Mouse (Mus musculus) T-helper 2 cell (primary cell): Measurements from ENCODE around the gene Bpi.

Experiments
- in situ Hi-C: fragments of 300-600 bp; cut with MboI, MseI; formaldehyde crosslinking; loops from one replicate; pipeline ENCODE4 v1.15.1; 2025; ENCODE audit warnings: high pct_unique_total_duplicates

The Bpi gene

DNA sequence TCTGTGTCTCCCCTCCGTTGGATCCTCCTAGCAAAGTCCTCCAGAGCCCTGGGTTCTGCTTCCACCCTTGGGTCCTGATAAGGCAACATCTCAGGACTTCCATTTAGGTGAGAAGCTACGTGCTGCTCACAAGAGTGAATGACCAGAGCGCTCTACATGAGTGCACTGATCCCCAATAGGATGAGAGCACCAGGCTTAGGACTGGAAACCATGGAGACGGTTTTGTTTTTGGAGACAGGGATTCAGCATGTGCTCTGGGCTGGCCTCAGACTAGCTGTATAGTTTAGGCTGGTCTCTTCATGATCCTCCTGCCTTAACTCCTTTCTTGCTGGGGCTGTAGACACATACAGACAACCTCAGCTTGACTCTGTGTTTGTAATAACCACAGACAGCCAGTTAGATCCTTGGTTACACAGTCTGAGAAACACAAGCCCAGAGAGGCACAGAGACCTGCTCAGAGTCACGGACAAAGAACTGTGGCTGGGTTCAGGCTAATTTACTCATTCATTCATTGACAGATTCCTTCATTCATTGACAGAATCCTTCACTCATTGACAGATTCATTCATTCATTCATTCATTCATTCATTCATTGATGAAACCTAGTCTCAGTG, 16.7 kb upstream of the Bpi start:
- in situ Hi-C loops: loop anchor here (25.0 kb wide), 1 partner anchor 629 kb away; no protein-coding TSS in a partner anchor

- in situ Hi-C loops: loop anchor here (25.0 kb wide), 1 partner anchor 630 kb away; no protein-coding TSS in a partner anchor
These were observed 15.6 kb upstream of the Bpi start for GRCm38 (mm10) chr2:158242170-158242896.

DNA sequence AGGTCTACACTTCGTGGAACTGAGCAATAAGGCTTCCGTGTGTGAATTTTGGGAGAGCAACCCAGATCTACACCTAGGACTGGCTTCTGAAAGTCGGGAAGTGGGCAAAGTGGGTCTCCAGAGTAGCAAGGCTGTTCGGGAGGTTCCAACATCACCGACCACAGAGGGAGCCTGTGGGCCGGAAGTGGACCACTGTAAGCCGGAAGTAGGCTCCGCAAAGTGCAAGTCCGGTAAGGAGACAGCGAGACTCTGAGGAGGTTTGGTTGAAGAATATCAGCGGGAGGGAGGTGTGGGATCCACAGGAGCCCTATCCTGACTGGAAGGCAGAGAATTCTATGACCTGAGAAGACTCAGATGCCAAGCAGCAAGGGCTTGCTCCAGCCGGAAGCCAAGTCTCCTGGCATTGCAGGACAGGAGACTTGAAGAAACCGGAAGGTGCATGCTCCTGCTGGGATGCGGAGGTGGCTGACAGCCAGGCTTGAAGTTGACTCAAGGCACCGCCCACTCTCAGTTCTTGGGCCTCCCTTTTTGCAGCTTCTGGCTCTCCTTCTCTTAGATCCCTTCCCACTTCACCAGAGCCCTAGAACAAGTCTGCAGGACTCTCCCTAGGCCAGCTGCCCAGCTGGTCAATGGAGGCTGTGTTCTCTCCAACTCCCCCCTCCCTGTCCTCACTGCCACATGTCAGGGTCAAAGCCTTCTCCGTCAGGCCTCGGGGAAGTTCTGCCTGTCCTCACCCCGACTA, 14.6 kb upstream of the Bpi start:
- in situ Hi-C loops: loop anchor here (25.0 kb wide), 1 partner anchor 631 kb away; no protein-coding TSS in a partner anchor

GRCm38 (mm10) chr2:158245072-158245817, 12.6 kb upstream of the Bpi start:
- in situ Hi-C loops: loop anchor here (25.0 kb wide), 1 partner anchor 633 kb away; no protein-coding TSS in a partner anchor

DNA sequence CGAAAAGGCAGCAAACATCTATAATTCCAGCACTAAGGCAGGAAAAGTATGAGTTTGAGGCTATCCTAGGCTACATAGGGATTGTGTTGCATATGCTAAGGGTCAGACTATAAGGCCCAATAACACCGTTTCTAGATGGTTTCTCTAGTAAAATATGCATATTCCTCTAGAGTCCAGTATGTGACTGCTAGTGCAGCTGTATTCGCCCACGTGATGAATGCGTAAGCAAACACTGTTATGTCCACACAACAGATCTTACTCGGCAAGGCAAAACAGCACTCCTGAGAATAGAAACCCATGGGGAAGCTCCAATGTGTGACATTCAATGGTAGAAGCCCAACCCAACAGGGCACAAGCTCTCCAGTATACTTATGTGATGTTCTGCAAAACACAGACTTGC, 10.0 kb upstream of the Bpi start:
- in situ Hi-C loops: loop anchor here (25.0 kb wide), 1 partner anchor 636 kb away; no protein-coding TSS in a partner anchor

GRCm38 (mm10) chr2:158248318-158248717, 9.6 kb upstream of the Bpi start:
- in situ Hi-C loops: loop anchor here (25.0 kb wide), 1 partner anchor 636 kb away; no protein-coding TSS in a partner anchor

- in situ Hi-C loops: no loop called here
These were observed 7.3 kb upstream of the Bpi start for GRCm38 (mm10) chr2:158250558-158250957.

- in situ Hi-C loops: no loop called here
These were observed 4.1 kb upstream of the Bpi start for GRCm38 (mm10) chr2:158253806-158254205.

GRCm38 (mm10) chr2:158256894-158257293, 1.0 kb upstream of the Bpi start:
- in situ Hi-C loops: loop anchor here (5.0 kb wide), 1 partner anchor 40 kb away; no protein-coding TSS in a partner anchor

- in situ Hi-C loops: loop anchor here (5.0 kb wide), 1 partner anchor 41 kb away; no protein-coding TSS in a partner anchor
These were observed 887 bp downstream of the Bpi start for GRCm38 (mm10) chr2:158258781-158259180.

GRCm38 (mm10) chr2:158259498-158259897, 1.6 kb downstream of the Bpi start:
- in situ Hi-C loops: loop anchor here (5.0 kb wide), 1 partner anchor 42 kb away; no protein-coding TSS in a partner anchor

- in situ Hi-C loops: no loop called here
These were observed 7.0 kb downstream of the Bpi start for GRCm38 (mm10) chr2:158264877-158265276.

- in situ Hi-C loops: no loop called here
These were observed 12.1 kb downstream of the Bpi start for GRCm38 (mm10) chr2:158270017-158270416.

DNA sequence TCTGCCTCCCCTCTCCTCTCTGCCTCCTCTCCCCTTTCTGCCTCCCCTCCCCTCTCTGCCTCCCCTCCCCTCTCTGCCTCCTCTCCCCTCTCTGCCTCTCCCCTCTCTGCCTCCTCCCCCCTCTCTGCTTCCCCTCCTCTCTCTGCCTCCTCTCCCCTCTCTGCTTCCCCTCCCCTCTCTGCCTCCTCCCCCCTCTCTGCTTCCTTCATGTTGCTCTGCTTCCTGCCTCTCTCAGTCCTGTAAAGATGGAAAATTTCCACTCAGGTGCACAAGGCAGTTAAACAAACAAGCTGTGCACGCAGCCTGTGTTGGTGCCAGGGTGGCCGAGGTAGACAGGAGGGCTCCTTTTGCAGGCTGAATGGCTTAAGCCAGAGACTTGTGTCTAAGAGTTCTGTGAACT, 15.8 kb downstream of the Bpi start:
- in situ Hi-C loops: no loop called here

DNA sequence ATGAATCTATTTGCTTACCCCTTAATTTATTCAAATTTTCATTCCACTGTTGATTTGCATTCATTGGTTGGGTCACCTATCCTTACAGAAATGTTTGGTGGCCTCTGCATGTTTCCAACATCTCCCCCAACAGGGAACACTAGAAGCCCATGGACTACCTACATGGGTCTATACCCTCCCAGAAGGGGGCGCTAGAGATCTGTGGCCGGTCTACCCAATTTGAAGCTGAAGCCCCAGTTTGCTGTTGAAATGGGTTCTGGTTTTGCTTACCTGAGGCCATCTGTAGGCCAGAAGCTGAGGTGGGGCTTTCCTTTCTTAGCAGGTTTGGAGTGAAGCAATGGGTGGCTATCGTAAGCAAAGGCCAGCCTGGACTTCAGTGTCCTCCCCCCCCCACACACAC, 17.5 kb downstream of the Bpi start:
- in situ Hi-C loops: no loop called here

- in situ Hi-C loops: no loop called here
These were observed 17.9 kb downstream of the Bpi start for GRCm38 (mm10) chr2:158275811-158276210.

DNA sequence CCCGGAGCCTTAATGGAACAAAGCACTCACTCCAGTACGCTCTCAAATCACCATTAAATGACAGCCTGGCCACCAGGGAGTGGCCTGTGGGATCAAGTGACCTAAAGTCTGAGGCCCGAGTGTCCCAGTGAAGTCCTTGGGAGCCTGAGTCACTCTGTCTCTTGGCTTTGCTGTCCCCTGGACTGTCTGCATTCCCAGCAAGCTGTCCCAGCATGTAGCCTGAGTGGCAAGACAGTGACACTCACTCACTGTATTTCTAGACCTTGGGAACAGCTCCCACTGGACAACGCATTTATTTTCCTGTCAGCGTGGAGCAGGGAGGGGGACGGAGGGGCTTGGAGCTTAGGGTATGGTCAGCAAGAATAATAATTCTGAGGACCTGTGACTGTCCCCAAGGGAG, 18.6 kb downstream of the Bpi start:
- in situ Hi-C loops: no loop called here

- in situ Hi-C loops: no loop called here
These were observed 19.0 kb downstream of the Bpi start for GRCm38 (mm10) chr2:158276878-158277277.

DNA sequence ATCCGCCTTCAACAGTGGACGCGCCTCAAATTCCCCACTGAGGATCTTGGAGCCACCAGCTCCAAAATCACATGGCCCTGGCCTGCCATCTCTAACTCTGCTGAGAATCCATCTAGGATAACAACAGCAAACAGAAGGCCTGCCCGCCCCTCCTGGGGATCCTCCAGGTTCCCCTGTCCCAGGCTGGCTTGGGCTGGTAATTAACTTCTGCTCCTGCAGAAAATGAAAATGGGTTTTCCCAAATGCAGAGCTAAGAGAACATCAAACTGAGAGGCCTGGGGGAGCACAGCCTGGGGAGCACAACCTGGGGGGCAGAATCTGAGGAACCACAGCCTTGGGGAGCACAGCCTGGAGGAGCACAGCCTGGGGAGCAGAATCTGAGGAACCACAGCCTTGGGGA, 21.8 kb downstream of the Bpi start:
- in situ Hi-C loops: loop anchor here (5.0 kb wide), 1 partner anchor 63 kb away; no protein-coding TSS in a partner anchor

DNA sequence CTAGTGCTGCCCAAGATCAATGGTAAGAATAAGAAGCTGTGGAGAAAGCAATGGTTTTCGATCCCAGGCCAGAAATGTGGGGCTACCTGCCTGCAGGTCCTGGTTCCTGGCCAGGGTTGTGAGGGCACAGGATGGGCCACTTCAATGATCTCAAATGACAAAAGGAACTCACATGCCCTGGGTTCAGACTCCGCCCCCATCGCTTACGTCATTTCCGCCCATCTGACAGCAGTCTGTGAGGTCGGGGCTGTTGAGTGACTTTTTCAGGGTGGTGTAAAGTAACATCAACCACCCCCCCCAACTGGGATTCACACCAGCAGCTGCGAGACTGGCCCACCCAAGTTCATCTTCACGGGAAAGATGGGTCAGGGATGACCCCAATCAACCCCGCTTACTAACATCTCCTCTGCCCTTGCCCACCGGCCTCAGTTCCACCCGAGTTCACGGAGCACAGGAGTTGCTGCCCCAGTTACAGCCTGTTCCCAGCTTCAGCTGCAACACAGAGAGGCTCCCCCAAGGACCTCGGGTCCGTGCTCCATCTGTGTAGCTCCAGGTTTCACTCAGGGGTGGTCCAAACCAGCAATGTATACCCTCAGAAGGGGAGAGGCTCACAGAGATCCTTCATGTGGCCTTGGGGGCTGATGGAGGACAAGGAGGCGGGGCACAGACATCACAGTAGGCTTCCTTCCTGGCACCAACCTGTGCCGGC, 23.8 kb downstream of the Bpi start:
- in situ Hi-C loops: loop anchor here (5.0 kb wide), 1 partner anchor 61 kb away; no protein-coding TSS in a partner anchor
